Mouse (Mus musculus) embryo, embryonic 11 days (tissue): ENCODE results near the gene Cxcr5.

ENCODE experiments used
- DNase-seq: peaks from one replicate; pipeline ENCODE4 v3.0.0-alpha.2; 2015

Gene Cxcr5

DNA sequence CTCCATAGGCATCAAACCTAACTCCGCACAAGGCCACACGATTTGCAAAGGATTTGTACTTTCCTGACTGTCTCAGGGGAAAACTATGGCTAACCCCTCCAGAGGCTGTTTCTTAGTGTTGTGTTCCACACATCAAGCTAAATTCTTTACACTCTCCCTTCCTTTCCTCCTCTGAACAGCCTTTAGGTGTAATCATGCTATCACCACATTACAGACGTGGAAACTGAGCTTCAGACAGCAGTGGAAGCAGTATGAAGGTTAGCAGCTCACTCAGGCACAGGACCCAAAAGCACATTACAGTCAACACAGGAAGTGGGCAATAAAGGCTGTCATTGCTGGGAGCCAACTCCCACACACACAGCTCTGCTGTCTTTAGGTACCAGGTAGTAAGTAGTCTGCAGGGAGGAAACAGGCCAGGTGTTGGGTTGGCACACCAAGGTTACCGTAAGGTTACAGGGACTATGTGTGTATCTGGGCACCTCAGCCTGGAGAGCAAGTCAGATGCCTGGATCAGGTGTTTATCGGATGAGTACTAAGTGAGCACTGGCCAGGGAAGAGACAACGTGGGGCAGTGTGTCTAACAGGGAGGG is 28.6 kb downstream of the Cxcr5 start:
- DNase-seq, result no peak

DNA sequence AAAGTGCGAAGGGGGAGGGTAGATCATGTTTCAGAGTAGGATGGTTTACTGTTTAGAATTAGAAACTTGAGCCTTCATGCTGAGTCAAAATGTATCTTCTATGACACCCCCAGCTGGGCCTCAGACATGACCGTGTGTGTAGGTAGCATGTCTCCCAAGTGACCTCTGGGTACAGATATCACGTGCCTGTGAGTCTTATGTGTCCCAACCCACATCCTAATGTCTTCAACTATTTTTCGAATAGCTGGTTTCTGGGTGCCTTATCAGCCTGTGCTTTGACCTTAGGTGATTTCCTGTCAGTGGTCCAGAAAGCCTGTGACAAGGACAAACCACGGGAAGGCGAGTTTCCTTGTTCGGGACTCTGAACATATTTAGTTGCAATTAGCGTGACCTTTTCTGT is 33.3 kb downstream of the Cxcr5 start:
- no peak for DNase-seq

DNA sequence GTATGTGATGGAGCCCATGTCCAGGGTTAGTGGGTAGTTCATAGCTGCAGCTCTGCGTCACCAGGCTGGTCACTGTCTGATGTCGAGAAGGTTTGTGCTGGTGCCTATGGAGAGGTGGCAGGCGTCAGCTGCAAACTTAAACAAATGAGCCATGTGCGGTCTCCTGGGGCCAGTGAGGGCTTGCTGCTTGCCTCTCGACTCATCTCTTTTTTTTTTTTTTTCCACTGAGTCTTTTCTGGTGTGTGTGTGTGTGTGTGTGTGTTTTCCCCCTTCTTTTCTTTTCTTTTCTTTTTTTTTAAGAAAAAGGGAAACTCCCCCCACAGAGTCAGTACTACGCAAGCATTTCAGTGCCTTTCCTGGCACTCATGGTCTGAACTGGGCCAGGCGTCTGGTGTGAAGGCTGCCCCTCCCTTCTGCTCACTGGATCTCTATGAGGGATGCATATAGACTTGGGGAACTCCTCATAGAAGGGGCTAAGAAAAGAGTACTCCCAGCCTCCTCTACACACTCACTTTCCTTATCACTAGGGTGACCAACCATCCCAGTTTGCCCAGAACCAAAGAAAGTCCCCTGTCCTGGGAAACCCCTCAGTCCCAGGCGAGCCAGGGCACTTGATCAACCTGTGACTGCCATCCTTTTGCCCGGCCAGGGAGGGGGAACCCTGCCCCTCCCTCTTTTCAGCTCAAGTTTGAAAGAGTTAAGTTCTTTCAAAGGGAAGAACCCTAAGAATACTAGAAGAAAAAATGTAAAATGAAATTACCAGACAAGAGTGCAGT is 35.2 kb downstream of the Cxcr5 start:
- DNase-seq, result no peak

DNA sequence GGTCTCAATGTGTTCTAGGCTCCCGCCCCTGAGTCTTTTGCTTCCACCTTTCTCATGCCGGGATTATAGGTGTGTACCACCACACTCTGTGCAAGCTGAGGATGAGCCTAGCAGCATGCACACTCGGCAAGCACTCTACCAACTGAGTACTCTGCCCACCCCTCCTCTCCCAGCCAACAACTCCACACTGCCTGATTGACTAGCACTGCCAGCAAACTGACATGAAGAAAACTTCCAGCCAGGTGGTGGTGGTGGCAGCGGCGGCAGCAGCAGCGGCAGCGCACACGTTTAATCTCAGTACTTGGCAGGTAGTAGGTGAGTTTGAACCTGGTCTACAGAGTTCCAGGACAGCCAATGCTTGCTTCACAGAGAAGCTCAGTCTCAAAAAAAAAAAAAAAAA is 36.1 kb downstream of the Cxcr5 start:
- no peak for DNase-seq

DNA sequence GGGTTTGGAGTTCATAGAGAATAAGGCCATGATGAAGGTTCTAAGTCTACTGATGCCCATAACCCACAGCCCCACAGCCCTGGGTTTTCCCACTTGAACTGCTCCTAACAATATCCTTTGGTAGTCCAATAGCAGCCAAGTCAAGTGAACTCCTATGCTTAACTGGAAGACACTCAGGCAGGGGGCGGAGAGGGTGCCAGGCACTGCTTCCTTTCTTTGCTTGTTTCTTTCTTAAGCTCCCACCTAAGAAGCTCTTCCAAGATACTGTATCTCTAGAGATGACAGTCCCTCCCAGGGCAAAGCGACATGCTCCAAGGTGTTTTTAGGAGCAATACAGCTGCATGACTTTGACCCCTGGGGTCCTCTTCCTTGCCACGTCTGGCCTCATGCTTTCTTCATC is 36.7 kb downstream of the Cxcr5 start:
- no peak for DNase-seq

DNA sequence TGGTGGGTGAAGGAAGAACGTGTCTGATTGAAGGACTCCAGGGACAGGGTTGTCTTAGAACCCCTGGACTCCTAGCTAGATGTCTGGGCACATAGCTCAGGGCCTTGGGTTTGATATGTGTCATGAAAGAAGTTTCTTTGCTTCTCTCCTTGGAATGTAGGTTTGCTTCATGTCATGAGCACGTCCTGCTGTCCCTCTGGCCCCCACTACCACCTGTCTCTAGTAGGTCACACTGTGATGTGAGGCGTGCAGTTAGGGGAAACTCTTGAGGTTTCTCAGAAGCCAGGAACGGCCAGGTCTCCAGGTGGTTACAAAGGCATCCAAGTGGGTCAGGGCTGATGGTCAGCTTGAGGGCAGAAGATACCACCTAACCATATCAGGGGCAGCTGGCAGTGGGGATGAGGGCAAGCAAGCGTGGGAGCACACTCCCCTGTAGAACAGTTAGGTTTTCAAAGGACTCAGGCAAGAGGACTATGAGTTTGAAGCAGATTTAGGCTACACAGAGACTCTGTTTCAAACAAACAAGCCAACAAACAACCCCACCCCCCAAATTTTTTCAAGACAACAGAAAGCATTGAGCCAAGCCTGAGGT is 37.3 kb downstream of the Cxcr5 start:
- no peak for DNase-seq

DNA sequence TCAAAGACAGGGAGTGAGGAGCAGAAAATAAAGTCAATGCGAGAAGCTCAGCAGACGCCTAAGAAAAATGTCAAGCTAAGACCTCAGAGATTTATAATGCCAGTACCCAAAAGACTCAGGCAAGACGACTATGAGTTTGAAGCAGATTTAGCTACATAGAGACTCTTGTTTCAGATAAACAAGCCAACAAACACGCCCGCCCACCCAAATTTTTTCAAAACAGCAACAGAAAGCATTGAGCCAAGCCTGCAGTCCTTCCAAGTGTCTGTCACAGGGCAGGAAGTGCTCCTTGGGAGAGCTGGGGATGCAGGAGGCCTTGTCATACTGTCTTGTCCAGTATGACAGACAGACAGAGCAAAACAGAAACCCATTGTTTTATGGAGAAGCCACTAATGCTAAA is 38.0 kb downstream of the Cxcr5 start:
- DNase-seq, result no peak

DNA sequence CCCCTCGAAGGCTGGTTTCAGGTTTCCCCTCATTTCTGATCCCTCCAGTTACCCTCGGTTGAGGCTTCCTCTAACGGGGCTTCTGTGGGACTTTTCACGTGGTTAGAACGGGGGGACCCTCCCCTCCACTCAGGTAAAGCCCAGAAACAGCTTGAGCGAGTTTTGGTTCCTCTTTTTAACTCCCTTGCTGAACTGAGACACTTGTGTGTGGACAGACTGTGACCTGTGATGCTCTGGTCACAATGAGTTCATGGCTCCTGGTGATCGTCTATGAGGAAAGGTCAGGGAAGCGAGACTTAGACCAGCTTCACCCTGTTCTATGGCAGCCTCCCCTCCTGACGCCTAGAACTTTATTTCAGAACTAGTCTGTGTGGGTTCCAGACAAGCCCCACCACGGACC is 39.8 kb downstream of the Cxcr5 start:
- DNase-seq, result no peak

DNA sequence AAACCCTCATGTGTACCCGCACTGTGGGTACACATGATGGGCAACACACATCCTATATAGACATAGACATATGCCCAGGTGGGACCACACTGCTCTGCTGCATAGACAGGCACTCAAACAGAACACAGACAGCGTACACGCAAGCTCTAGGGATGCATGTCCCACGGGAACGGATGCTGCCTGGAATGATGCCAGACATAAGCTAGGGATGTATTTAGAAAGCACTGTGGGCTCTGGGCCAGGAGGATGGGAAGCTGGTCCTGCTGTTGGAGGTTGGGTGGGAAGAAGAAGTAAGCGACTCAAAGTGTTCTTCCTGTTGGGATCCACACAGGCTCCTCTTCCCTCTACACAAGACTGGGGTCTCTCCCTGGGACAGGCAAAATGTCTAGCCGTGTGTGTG is 43.6 kb downstream of the Cxcr5 start:
- no peak for DNase-seq

DNA sequence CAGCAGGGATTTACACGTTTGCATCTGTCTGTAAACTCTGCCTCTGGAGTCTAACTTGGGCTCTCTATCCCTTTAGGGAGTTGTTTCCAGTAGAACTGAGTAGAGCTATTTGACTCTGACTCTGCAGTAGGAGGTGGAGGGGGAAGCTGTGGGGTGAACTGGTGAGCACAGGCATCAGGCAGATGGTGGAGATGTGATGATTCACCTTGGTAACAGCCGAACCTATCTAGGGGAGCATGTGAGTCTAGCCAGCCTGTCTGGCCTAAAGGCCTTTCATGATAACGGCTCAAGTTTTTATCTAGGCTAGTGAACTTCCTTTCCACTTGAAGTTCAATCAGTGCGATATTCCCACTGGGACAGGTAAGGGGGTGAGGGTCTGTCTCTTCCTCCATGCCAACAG is 44.3 kb downstream of the Cxcr5 start:
- DNase-seq, result no peak

DNA sequence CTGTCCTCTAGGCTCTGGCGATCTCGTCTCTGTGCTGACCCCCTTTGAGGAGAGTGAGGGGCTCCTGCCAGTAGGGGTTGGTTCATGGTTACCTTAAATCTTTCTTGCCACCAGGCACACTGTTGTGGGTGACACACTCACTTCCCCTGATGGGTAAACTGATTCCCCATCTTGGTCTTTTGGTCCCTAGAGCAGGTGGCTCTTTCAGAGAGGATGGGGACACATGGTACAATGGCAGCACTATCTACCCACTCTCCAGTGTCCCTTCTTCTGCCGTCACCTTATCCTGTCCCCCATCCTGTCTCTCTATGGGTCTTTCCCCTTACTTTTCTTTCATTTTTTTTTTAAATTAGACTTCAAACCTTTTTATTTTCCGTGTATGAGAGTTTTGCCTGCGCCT is 45.8 kb downstream of the Cxcr5 start:
- no peak for DNase-seq

DNA sequence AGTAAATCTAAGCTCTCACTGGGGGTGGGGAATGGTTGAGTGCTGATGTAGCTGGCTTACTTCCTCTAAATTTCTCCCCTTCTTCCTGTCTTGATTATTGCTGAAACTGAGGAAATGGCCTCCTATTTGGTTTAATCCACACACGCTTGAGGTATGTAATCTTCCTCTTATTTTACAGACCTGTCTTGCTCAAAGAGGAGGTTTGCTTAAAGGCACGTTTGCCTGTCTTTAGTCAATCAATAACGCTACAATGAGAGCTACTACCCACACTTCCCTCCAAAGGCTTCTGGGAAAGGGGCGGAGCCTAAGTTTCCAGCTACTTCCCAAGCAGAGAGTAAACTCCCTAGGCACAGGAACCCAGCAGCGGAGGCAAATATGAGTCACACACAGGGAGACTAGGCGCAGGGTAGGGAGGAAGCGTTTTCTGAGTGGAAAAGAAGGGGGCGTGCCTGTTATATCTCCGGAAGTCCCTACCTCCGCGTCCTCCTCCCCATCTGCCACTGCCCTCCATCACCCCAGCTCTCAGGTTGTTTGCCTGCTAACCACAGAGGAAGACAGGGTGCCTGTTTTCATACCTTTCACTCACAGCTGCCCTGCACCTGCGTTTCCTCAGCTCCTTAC is 46.4 kb downstream of the Cxcr5 start:
- no peak for DNase-seq

DNA sequence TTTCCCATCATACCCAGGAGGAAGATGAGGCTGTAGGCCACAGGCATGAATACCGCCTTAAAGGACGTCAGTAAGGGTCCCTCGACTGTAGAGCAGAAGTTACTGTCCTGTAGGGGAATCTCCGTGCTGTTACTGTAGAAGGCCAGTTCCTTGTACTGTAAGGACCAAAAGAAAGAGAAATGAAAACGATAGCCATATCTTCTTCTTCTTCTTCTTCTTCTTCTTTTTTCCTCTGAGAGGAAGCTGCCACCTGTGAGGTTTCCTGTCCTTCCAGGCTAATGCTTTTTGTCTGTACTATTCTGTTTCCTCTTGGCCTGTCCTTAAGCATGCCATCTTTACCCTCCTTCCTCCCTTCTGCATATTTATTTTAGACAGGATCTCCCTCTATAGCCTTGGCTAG is 47.5 kb downstream of the Cxcr5 start:
- DNase-seq, result no peak

DNA sequence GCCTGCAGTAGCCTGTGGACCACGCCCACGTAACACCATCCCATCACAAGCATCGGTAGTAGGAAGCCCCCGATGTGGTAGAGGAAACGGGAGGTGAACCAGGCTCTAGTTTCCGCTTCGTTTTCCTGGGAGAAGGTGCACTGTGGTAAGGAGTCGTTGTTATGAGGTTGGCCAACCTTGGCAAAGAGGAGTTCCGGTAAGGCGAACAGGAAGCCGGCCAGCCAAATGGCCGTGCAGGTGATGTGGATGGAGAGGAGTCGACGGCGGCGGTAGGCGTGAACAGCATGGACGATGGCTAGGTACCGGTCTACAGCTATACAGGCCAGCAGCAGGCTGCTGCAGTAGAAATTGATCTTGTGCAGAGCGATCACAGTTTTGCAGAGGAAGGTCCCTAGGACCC is 48.1 kb downstream of the Cxcr5 start:
- DNase-seq, result no peak

DNA sequence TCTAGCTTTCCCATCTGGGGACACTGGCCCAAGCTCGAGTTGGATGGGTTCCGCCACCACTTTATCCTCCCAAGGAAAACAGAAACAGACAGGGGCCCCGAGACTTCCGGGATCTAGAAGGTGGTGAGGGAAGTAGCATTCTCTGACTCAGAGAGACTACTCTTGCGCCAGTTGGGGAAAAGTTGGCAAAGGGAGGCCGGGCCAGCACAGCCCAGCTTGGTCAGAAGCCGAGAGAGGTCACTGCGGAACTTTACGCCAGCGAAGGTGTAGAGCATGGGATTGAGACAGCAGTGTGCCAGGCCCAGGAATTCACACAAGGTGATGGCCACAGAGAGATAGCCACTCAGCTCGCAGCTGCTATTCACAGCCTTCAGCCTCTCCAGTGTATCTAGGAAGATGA is 48.6 kb downstream of the Cxcr5 start:
- DNase-seq, result no peak

DNA sequence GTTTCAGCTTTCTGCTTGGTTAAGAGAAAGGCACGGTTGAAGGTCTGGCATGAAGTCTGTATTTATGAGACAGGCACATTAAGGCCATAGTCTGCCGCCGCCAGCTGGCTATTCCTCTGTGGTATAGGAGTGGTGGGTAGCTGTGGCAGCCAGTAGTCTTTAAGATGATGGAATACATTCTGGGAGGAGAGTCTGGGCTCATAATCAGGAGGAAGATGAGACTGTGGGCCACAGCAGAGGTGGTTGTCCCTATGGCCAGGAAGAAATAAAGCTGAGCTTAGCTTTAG is 49.0 kb downstream of the Cxcr5 start:
- no peak for DNase-seq

DNA sequence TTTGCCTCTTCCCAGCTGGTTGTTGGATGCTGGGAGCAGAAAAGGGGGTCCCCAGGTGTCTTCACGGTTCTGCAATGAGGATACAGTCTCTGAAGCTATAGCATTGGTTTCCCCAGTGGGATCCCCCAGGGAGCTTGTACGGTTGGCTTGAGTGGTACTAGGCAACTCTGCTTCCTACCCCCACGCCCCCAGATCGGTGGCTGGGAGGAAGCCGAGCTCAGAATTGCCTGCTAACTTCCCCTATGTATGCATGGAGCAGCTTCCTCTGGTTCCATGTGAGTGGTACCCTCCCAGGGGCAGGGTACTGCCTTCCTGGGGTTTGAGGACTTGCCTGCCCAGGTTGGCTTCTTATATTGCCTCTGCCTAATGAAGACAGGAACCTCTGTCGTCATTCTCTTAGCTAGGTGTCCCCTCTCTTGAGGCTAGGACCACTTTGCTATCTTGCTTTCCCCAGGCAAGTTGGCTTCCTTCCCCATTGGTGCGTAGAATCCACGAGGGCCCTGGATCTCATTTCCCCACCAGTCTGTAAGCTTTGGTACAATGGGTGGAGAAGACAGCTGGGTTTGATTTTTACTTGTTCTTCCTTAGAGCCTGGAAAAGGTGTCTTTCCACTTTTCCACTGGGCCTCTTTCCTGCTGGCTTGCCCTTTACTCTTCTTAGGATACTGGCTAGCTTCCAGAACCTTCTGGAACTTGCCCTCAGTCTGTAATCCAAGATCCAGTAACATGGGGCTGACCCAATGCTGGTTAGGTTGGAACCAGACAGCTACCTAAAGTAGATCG is 49.6 kb downstream of the Cxcr5 start:
- no peak for DNase-seq

DNA sequence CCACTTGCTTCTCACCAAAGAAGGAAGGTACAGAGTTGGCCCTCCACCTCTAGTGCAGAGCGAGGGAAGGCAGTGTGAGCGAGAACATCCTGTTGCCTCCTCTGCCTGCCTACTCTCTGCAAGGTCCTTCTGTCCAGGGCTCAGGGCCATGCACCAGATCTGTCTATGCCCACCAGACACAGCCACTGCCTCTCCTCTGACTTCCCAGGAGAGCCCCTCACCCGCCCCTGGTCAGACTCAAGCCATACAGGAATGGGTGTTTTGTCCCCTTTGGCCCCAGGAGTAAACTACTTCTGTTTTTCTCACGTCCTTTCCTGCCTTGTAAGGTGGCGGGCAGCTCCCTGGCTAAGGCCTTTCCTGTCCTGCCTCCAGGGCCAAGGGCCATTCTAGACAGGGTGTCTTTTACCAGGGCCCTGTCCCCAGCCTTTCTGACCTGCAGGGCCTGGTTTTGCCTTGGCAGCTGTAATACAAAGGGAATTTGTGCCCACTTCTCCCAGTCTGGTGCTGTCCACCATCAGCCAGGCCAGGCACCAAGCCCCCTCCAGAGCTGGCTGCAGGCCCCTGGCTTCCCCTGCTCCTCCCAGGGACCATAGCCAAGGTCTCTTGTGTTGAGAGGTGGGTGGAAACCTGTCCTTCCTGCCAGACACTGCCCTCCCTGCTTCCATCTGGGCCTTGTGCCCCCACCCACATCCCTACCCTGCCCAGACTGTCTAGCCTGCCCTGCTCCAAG is 50.6 kb downstream of the Cxcr5 start:
- no peak for DNase-seq

DNA sequence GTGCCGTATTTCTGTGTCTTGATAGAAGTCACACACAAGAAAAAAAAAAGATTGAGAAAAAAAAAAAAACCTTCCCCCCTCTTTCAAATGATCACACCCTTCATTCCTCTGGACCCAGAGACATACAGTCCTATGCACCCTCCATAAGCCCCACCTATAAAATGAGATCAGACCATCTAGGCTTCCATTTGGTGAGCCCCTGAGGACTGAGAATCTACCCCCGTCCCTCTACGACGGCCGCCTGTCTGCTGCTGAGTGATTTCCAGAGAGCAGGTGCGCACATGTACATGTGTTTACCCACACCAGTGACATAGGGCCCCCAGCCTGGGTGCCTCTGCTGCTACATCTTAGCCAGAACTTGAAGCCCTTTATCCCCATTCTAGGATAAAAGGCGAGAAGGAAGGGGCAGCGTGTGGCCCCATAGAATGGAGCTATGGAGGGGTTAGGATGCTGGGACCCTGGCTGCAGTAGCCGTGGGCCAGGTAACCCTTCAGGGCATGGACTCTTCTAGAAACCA is 51.3 kb downstream of the Cxcr5 start:
- DNase-seq, result no peak

DNA sequence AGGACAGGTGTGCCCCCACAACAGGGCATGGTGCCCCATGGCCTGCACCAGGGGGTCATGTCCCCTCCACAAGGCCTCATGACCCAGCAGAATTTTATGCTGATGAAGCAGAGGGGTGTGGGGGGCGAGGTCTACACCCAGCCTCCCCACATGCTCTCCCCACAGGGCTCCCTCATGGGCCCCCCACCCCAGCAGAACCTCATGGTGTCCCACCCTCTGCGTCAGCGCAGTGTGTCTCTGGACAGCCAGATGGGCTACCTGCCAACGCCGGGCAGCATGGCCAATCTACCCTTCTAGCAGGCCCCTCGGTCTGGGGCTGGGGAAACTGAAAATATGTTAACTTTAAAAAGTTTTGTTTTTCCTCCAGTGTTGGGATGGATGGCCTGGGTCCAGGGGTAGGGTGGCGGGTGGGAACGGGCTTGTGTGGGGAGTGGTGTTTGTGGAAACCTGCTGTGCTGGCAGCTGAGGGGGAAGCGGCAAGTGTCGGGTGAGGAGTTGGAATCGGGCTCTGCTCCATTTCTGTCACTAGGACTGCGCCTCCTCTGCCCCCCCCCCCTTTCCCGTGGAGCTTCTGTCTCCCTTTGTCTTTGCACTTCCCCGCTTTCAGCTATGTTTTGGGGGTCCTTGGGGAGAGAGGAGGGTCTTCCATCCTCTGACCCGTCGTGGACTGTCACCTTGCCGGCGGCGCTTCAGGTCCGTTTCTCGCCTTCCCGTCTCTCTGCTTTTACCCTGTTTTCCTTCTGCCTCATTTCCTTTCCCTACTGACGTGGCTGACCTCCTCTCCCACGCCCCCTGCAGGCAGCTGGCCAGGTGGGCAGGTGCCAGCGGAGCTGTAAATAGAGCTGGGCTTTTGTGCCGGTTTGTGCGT is 52.0 kb downstream of the Cxcr5 start:
- DNase-seq, result peak; percentile 80

DNA sequence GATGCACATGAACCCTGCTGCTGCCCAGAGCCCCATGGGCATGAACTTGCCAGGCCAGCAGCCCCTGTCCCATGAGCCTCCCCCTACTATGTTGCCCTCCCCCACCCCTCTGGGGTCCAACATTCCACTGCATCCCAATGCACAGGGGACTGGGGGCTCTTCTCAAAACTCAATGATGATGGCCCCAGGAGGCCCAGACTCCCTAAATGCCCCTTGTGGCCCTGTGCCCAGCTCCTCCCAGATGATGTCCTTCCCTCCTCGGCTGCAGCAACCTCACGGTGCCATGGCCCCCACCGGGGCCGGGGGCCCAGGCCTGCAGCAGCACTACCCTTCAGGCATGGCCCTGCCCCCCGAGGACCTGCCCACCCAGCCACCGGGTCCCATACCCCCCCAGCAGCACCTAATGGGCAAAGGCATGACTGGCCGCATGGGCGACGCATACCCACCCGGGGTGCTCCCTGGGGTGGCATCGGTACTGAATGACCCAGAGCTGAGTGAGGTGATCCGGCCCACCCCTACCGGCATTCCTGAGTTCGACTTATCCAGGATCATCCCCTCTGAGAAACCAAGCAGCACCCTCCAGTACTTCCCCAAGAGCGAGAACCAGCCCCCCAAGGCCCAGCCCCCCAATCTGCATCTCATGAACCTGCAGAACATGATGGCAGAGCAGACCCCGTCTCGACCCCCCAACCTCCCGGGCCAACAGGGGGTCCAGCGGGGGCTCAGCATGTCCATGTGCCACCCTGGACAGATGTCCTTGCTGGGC is 52.8 kb downstream of the Cxcr5 start:
- DNase-seq, result no peak
